Mouse (Mus musculus) layer of hippocampus, postnatal 14 days (tissue): ENCODE measurements around the gene Pcmt1. TPM values are rescaled to one million over a fixed set of nuclear protein-coding genes. Genes with fewer than 3 reads are reported as not detected.
"Not testable (repeated sequence)": the region's sequence is repeated elsewhere in the genome, so short reads cannot be mapped to it uniquely, and the experiment has no call there.

Experiments used
- DNase-seq, 2 experiments: peaks; one replicate each; pipeline ENCODE4 v3.0.0; 2021 to 2022; ENCODE audit warnings: low spot score in 2 of 2, mixed read lengths in 1 of 2
- total RNA-seq, 2 experiments: library from RNA; stranded (reverse); gene quantifications; 2 replicates each; pipeline ENCODE4 v1.2.3; 2021

The Pcmt1 gene
- total RNA-seq, 2 experiments from 2014 or later = 145 TPM

- no peak for DNase-seq
Measured at GRCm38 (mm10) chr10:7651057-7651456, 29.9 kb downstream of the Pcmt1 start.

- no peak for DNase-seq
Measured at GRCm38 (mm10) chr10:7649059-7649458, 31.9 kb downstream of the Pcmt1 start.

- no peak for DNase-seq
Measured at GRCm38 (mm10) chr10:7645911-7646310, 35.0 kb downstream of the Pcmt1 start.

GRCm38 (mm10) chr10:7640366-7640765 is 40.6 kb downstream of the Pcmt1 start:
- DNase-seq = no peak

GRCm38 (mm10) chr10:7630951-7631720 is 49.8 kb downstream of the Pcmt1 start:
- no peak for DNase-seq

GRCm38 (mm10) chr10:7630286-7630685 is 50.6 kb downstream of the Pcmt1 start:
- DNase-seq = no peak

- no peak for DNase-seq
Measured at GRCm38 (mm10) chr10:7629092-7629491, 51.8 kb downstream of the Pcmt1 start.

- DNase-seq = no peak
Measured at GRCm38 (mm10) chr10:7623861-7624518, 56.9 kb downstream of the Pcmt1 start.

GRCm38 (mm10) chr10:7622378-7622777 is 58.6 kb downstream of the Pcmt1 start:
- no peak for DNase-seq

GRCm38 (mm10) chr10:7620723-7621122 is 60.2 kb downstream of the Pcmt1 start:
- no peak for DNase-seq

GRCm38 (mm10) chr10:7619821-7620241 is 61.1 kb downstream of the Pcmt1 start:
- no peak for DNase-seq

GRCm38 (mm10) chr10:7617556-7617955 is 63.4 kb downstream of the Pcmt1 start:
- DNase-seq = not testable (repeated sequence)

GRCm38 (mm10) chr10:7617146-7617545 is 63.8 kb downstream of the Pcmt1 start:
- DNase-seq = not testable (repeated sequence)

GRCm38 (mm10) chr10:7614834-7615233 is 66.1 kb downstream of the Pcmt1 start:
- no peak for DNase-seq

GRCm38 (mm10) chr10:7612210-7612609 is 68.7 kb downstream of the Pcmt1 start:
- DNase-seq = not testable (repeated sequence)

- DNase-seq = no peak
Measured at GRCm38 (mm10) chr10:7611647-7612046, 69.3 kb downstream of the Pcmt1 start.

- DNase-seq = no peak
Measured at GRCm38 (mm10) chr10:7608611-7609010, 72.3 kb downstream of the Pcmt1 start.

- no peak for DNase-seq
Measured at GRCm38 (mm10) chr10:7606437-7606836, 74.5 kb downstream of the Pcmt1 start.

GRCm38 (mm10) chr10:7605168-7605567 is 75.8 kb downstream of the Pcmt1 start:
- DNase-seq = peak; percentile 11 to 23

- peak; percentile 68 to 73 for DNase-seq
Measured at GRCm38 (mm10) chr10:7600647-7601046, 80.3 kb downstream of the Pcmt1 start.

GRCm38 (mm10) chr10:7598177-7598576 is 82.8 kb downstream of the Pcmt1 start:
- no peak for DNase-seq

GRCm38 (mm10) chr10:7596251-7596650 is 84.7 kb downstream of the Pcmt1 start:
- no peak for DNase-seq

- DNase-seq = no peak
Measured at GRCm38 (mm10) chr10:7594797-7595196, 86.1 kb downstream of the Pcmt1 start.
